In genomic region chr2:132516130-132517030, GRCm38 (mm10) we compare ENCODE assay signal across 10 mouse cellular contexts.
DNase-seq lines count a peak whose midpoint lies in the region; ATAC-seq lines count a peak whose summit lies in the region.
"Had no signal": no experiment of that assay in that cellular context is flagged by ENCODE, and none has a peak within 500 bp of the region (broad histone marks: within the 10 kb centered on the region; RNA-seq: fewer than 3 reads in every experiment).

No protein-coding gene starts in this region.

- H3K9me3 ChIP-seq in forebrain, embryonic 15.5 days, result no peaks in the 10 kb centered on the region
- no peaks in the 10 kb centered on the region for H3K9me3 ChIP-seq in liver, embryonic 11.5 days (ENCODE audit: control insufficient read depth, low read length)
- H3K9me3 ChIP-seq in neural tube, embryonic 14.5 days (ENCODE audit: control insufficient read depth, low read length), result no peaks in the 10 kb centered on the region
- H3K9me3 ChIP-seq: embryonic facial prominence, embryonic 12.5 days had no signal

- no peak overlapping the region for H3K27ac ChIP-seq in forebrain, embryonic 15.5 days (replicated peaks)
- H3K27ac ChIP-seq in liver, embryonic 11.5 days (ENCODE audit: low read depth, low read length), result no peak overlapping the region
- H3K27ac ChIP-seq in neural tube, embryonic 14.5 days (ENCODE audit: low read depth, low read length), result no peak overlapping the region
- H3K27ac ChIP-seq: embryonic facial prominence, embryonic 12.5 days had no signal

- H3K4me1 ChIP-seq in forebrain, embryonic 15.5 days, result 0 out of 2 replicates have a peak, but pooled peaks cover 9% of the 10 kb centered on the region
- peaks cover 30% of the 10 kb centered on the region for H3K4me1 ChIP-seq in liver, embryonic 11.5 days (replicated peaks; ENCODE audit: control insufficient read depth, insufficient read depth, low read length)
- no peaks in the 10 kb centered on the region for H3K4me1 ChIP-seq in neural tube, embryonic 14.5 days (ENCODE audit: control insufficient read depth, insufficient read depth, low read length)

- H3K4me2 ChIP-seq in forebrain, embryonic 15.5 days (replicated peaks), result no peak overlapping the region
- H3K4me2 ChIP-seq in liver, embryonic 11.5 days, result no peak overlapping the region
- H3K4me2 ChIP-seq in neural tube, embryonic 14.5 days (ENCODE audit: low read depth, low read length), result no peak overlapping the region
- H3K4me2 ChIP-seq: embryonic facial prominence, embryonic 12.5 days had no signal

- no peak overlapping the region for H3K9ac ChIP-seq in forebrain, embryonic 15.5 days (replicated peaks)
- no peak overlapping the region for H3K9ac ChIP-seq in liver, embryonic 11.5 days (ENCODE audit: low read depth, low read length)
- no peak overlapping the region for H3K9ac ChIP-seq in neural tube, embryonic 14.5 days (replicated peaks; ENCODE audit: low read depth, low read length)
- H3K9ac ChIP-seq: embryonic facial prominence, embryonic 12.5 days had no signal

- H3K27me3 ChIP-seq in forebrain, embryonic 15.5 days, result no peaks in the 10 kb centered on the region
- H3K27me3 ChIP-seq in liver, embryonic 11.5 days (replicated peaks; ENCODE audit: control insufficient read depth, insufficient read depth, low read length), result no peaks in the 10 kb centered on the region
- H3K27me3 ChIP-seq in neural tube, embryonic 14.5 days (ENCODE audit: control insufficient read depth, insufficient read depth, low read length), result no peaks in the 10 kb centered on the region

- WGBS in forebrain, embryonic 15.5 days, result 30% methylated on average over 16 of the region's 16 CpGs
- WGBS in liver, embryonic 11.5 days, result 31% methylated on average over 16 of the region's 16 CpGs
- 32% methylated on average over 16 of the region's 16 CpGs for whole genome bisulfite sequencing in neural tube, embryonic 14.5 days

- ATAC-seq in forebrain, embryonic 15.5 days (replicated peaks), result peak; percentile 82
- 0 out of 2 replicates have a peak, but pooled peaks have one; percentile 21 for ATAC-seq in liver, embryonic 11.5 days (replicated peaks; ENCODE audit: low FRiP score)
- ATAC-seq in neural tube, embryonic 14.5 days (ENCODE audit: low read depth), result peak; percentile 86

- H3K36me3 ChIP-seq in forebrain, embryonic 15.5 days, result no peaks in the 10 kb centered on the region
- no peaks in the 10 kb centered on the region for H3K36me3 ChIP-seq in liver, embryonic 11.5 days (ENCODE audit: control insufficient read depth, insufficient read depth, low read length)
- H3K36me3 ChIP-seq in neural tube, embryonic 14.5 days (ENCODE audit: control insufficient read depth, insufficient read depth, low read length), result no peaks in the 10 kb centered on the region
- H3K36me3 ChIP-seq: embryonic facial prominence, embryonic 12.5 days had no signal

- H3K4me3 ChIP-seq in forebrain, embryonic 15.5 days, result no peak overlapping the region
- H3K4me3 ChIP-seq in liver, embryonic 11.5 days (ENCODE audit: low read depth, low read length), result no peak overlapping the region
- H3K4me3 ChIP-seq in neural tube, embryonic 14.5 days (ENCODE audit: low read depth, low read length), result no peak overlapping the region
- H3K4me3 ChIP-seq: embryonic facial prominence, embryonic 12.5 days; myocyte had no signal

- DNase-seq in layer of hippocampus, adult 11-12 months (ENCODE audit: low spot score), result peak; percentile 69
- no peak for DNase-seq in layer of hippocampus, adult 9-10 months (ENCODE audit: low spot score)
- peak; percentile 71 for DNase-seq in c-Kit-positive CD71-positive TER-119-negative erythroid progenitor cells, embryonic 14.5 days (ENCODE audit: low read depth)
- DNase-seq in hindlimb bud, embryonic 11.5 days (ENCODE audit: extremely low spot score, low read depth, low spot score), result peak; percentile 71
- DNase-seq in liver, embryonic 11.5 days (ENCODE audit: low spot score), result no peak
- peak; percentile 67 for DNase-seq in telencephalon, adult 2 months (ENCODE audit: low read depth, low spot score)

Comparison
In these comparisons a context has a peak if more than half of its experiments do, and no peak if none do; other contexts are left out.
1. DNase-seq: peak in layer of hippocampus, adult 11-12 months (single experiment), c-Kit-positive CD71-positive TER-119-negative erythroid progenitor cells, embryonic 14.5 days (single experiment), hindlimb bud, embryonic 11.5 days (single experiment) and telencephalon, adult 2 months (single experiment); none in layer of hippocampus, adult 9-10 months (single experiment) and liver, embryonic 11.5 days (single experiment).
2. ATAC-seq: peak in every context shown above with its lines; median percentile 86 in neural tube, embryonic 14.5 days; 82 in forebrain, embryonic 15.5 days; 21 in liver, embryonic 11.5 days.